Mouse (Mus musculus) embryo, embryonic 11.5 days (tissue): ENCODE measurements around the gene Irx6.

Experiments
- DNase-seq: peaks from one replicate; pipeline ENCODE4 v3.0.0-alpha.2; 2012; ENCODE audit warnings: low read depth, low spot score

Irx6 gene

DNA sequence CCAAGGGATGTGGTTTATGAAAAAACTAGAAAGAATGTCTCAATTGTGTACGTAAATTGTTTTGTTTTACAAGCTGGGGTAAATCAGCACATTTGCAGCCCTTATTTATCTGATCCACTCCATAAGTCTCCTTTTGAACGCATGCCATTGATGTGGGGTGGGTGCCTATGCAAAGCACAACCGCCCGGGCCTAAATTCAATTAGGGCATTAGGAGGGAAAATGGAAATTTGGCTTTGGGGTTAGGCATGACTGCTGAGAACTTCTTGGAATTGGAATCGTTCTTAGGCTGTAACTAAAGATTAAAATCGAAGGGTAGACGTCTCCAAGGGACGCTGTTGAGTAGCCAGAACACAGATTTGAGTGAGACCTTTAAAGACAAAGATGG is 47.8 kb downstream of the Irx6 start:
- no peak for DNase-seq

DNA sequence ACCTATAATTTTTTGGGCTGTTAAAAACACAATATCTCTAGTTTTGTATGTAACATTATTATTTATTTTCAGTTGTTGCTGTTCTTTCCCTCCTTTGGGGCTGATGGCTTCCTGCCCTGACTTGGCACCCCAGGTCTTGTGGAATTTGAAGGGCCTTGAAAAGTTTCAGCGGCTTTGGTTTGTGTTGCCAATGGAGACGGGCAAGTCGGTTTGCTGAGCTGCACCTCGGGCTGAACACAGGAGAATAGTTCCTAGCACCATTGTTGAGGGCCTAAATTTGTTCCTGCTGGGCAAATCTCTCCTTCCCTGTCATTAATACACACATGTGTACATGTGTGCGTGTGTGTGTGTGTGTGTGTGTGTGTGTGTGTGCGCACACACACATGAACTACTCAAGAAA is 49.2 kb downstream of the Irx6 start:
- no peak for DNase-seq

DNA sequence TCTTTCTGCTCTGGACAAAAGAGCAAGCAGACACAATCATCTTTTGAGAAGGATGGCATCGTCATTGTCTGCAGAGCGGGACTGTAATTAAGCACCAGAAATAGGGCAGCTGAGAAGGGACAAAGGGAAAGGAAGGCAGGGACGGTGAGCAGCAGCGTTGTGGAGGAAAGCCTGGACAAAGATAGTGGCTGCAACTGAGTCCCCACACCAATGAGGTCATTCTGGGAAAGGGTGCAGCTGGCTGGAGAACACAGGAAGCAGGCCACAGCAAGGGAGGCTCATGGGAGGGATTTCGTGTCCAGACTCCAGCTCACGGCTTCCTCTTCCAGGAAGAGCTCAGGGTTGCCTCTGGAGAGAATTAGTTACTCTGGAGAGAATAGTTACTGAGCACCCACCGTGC is 49.9 kb downstream of the Irx6 start:
- no peak for DNase-seq

DNA sequence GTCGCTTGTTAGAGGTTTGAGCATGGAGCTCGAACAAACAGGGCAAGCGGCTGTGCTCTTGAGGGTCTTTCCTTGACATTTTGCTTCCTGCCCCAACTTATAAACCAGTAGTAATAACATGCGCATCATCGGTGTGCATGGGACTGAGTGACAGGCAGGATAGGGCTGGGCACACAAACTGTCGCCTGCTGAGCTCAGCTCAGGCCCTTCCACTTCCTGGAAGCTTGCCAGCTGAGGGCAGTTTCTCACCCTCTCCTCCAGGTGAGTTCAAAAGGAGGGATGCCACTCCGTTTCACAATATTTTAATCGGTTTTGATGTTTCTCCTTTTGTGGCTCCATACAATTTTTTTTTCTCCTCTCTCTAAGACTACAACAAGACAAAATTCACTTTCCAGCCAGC is 50.3 kb downstream of the Irx6 start:
- DNase-seq = no peak
